Mouse (Mus musculus) myocyte (in vitro differentiated cells): ENCODE measurements around the gene Ttc30a1. TPM values are rescaled to one million over a fixed set of nuclear protein-coding genes. Genes with fewer than 3 reads are reported as not detected.
"Not testable (repeated sequence)": the region's sequence is repeated elsewhere in the genome, so short reads cannot be mapped to it uniquely, and the experiment has no call there.

Source experiments
- H3K27me3 ChIP-seq: one replicate; pipeline ENCODE4 v1.6.1; 2011; ENCODE audit not compliant: control insufficient read depth, insufficient read depth, insufficient read length
- H3K36me3 ChIP-seq: one replicate; pipeline ENCODE4 v1.6.1; 2011; ENCODE audit not compliant: control insufficient read depth, insufficient read depth
- H3K4me2 ChIP-seq: one replicate; pipeline ENCODE4 v1.6.1; 2011; ENCODE audit warnings: low read depth, control low read depth
- H3K4me3 ChIP-seq: one replicate; pipeline ENCODE4 v1.5.1; 2011; ENCODE audit warnings: mild to moderate bottlenecking, control low read depth, moderate library complexity
- H3K79me2 ChIP-seq: one replicate; pipeline ENCODE4 v1.6.1; 2011; ENCODE audit not compliant: control insufficient read depth, insufficient read depth
- H3ac ChIP-seq: one replicate; pipeline ENCODE4 v1.6.1; 2011; ENCODE audit not compliant: control insufficient read depth, insufficient read length
- CEBPB ChIP-seq: IDR thresholded peaks from 2 replicates; pipeline ENCODE4 v1.6.1; 2011; ENCODE audit warnings: mild to moderate bottlenecking, moderate library complexity; ENCODE audit not compliant: poor library complexity, insufficient read depth, severe bottlenecking
- E2F4 ChIP-seq: IDR thresholded peaks from one replicate; pipeline ENCODE4 v1.6.1; 2011; ENCODE audit warnings: mild to moderate bottlenecking, control low read depth, moderate library complexity; ENCODE audit not compliant: insufficient read depth
- MAX ChIP-seq: IDR thresholded peaks from one replicate; pipeline ENCODE4 v1.6.1; 2011; ENCODE audit warnings: low read depth, mild to moderate bottlenecking, control low read depth
- MYOD1 ChIP-seq, 3 experiments: IDR thresholded peaks; one replicate each; pipeline ENCODE4 v1.6.1; 2011; ENCODE audit warnings: control low read depth in 2 of 3, low read depth in 2 of 3, mild to moderate bottlenecking in 2 of 3, moderate library complexity in 1 of 3; ENCODE audit not compliant: insufficient read length in 2 of 3, control insufficient read depth in 1 of 3
- MYOG ChIP-seq, 3 experiments: IDR thresholded peaks; one replicate each; pipeline ENCODE4 v1.6.1; 2011; ENCODE audit warnings: control low read depth in 2 of 3, low read depth in 2 of 3, mild to moderate bottlenecking in 2 of 3; ENCODE audit not compliant: insufficient read length in 2 of 3, control insufficient read depth in 1 of 3, insufficient read depth in 1 of 3
- POLR2A ChIP-seq: IDR thresholded peaks from one replicate; pipeline ENCODE4 v1.6.1; 2011; ENCODE audit warnings: low read depth, mild to moderate bottlenecking, control low read depth, moderate library complexity; ENCODE audit not compliant: insufficient read length
- POLR2AphosphoS2 ChIP-seq: IDR thresholded peaks from one replicate; pipeline ENCODE4 v1.6.1; 2011; ENCODE audit warnings: low read depth, control low read depth; ENCODE audit not compliant: insufficient read length
- REST ChIP-seq: IDR thresholded peaks from one replicate; pipeline ENCODE4 v1.6.1; 2011; ENCODE audit warnings: mild to moderate bottlenecking, control low read depth, moderate library complexity; ENCODE audit not compliant: insufficient read depth, insufficient read length
- SRF ChIP-seq: IDR thresholded peaks from one replicate; pipeline ENCODE4 v1.6.1; 2011; ENCODE audit warnings: low read depth; ENCODE audit not compliant: control insufficient read depth, insufficient read length
- TCF12 ChIP-seq: IDR thresholded peaks from one replicate; pipeline ENCODE4 v1.6.1; 2011; ENCODE audit warnings: mild to moderate bottlenecking, control low read depth; ENCODE audit not compliant: poor library complexity, insufficient read depth, severe bottlenecking
- TCF3 ChIP-seq: IDR thresholded peaks from one replicate; pipeline ENCODE4 v1.6.1; 2011; ENCODE audit warnings: low read depth, control low read depth; ENCODE audit not compliant: insufficient read length
- USF1 ChIP-seq: IDR thresholded peaks from one replicate; pipeline ENCODE4 v1.6.1; 2011; ENCODE audit warnings: low read depth, mild to moderate bottlenecking, control low read depth, moderate library complexity
- polyA plus RNA-seq: library from polyadenylated mRNA; unstranded; fragments of >200 nt; fragmentation: generic; extraction: Trizol; gene quantifications from one replicate; pipeline ENCODE4 v1.2.1, GENCODE M21; 2012; ENCODE audit warnings: missing spikeins

Ttc30a1 gene
- polyA plus RNA-seq, 1 experiment: 1.2 TPM

DNA sequence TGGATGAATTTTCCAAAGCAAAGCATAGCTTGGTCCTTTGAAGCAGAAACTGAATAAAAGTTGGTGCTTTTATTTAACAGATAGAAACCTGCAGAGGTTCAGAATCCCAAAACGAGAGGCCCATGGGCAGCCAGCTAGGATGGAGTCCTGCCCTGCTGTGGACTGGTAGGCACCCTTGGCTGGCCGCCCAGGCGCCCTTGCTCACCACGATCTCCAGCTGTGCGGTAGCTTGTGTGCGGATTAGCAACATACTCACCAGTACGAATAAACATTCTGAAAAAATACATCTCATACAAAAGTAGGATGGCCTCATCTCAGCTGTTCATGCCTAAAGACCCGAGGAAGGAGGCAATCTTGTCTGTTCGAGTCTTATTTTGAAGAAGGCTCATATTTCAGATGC, 6.0 kb upstream of the Ttc30a1 start:
- Histone ChIP-seq H3K36me3 (no peaks in the 10 kb centered on the region), H3K4me2 (peak overlapping the region; percentile 61), H3ac (no peak overlapping the region), H3K4me3 (no peak overlapping the region), H3K79me2 (no peaks in the 10 kb centered on the region), H3K27me3 (peaks cover 7% of the 10 kb centered on the region)
- no peak for TF ChIP-seq TCF3
- peak in 1 of 3 experiments; percentile 21 for TF ChIP-seq MYOG (IDR thresholded peaks at IDR 0.05; ENCODE audit: control insufficient read depth in 1 of 3, insufficient read depth in 1 of 3, insufficient read length in 2 of 3, low read depth in 2 of 3)
- peak; percentile 30 for TF ChIP-seq SRF
- TF ChIP-seq REST: no peak

DNA sequence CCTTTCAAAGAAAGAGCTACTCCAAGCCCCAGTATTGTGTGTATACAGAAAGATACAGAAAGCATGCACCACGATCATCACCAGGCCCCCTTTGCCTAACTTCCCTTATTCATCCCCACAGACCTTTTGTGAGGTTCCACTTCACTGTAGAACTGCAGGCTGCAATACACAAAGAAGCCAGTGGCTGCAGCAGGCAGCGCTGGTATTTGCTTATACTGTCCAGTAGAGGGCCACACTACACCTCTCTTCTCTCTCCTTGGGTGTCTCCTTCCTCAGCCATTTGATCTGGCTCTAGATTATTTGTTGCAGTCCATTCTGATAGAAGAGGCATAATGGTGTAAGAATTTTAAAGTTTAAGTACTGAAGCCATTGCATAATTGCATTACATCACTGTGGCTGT, 3.4 kb upstream of the Ttc30a1 start:
- TF ChIP-seq MYOG (IDR thresholded peaks at IDR 0.05; ENCODE audit: control insufficient read depth in 1 of 3, insufficient read depth in 1 of 3, insufficient read length in 2 of 3, low read depth in 2 of 3) (no peak), USF1 (no peak), POLR2A (no peak), REST (no peak)
- Histone ChIP-seq H3ac (no peak overlapping the region), H3K79me2 (no peaks in the 10 kb centered on the region), H3K4me2 (no peak overlapping the region), H3K4me3 (no peak overlapping the region), H3K36me3 (no peaks in the 10 kb centered on the region), H3K27me3 (no peaks in the 10 kb centered on the region)

DNA sequence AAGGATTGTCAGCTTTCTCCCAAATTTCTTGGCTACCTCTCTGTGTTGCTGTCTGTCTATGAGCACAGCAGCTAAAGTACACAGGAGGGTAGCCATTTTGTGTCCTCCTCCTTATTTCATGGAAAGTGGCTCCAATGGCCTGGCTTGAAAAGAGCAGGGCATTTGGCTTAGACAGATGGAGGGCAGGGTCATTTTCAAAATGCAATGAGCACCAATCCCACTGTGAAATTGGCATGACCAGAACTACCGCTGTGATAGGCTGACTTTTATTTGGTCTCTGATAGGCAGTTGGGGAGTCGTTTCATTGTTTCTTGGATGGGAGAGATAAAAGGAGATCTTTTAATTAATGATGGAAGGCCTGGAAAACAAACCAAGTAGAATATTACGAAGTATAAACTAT, 2.1 kb upstream of the Ttc30a1 start:
- Histone ChIP-seq H3K27me3 (no peaks in the 10 kb centered on the region), H3K4me2 (no peak overlapping the region), H3K36me3 (no peaks in the 10 kb centered on the region), H3K79me2 (no peaks in the 10 kb centered on the region), H3ac (no peak overlapping the region), H3K4me3 (no peak overlapping the region)
- TF ChIP-seq POLR2AphosphoS2: no peak
- TF ChIP-seq MAX: no peak
- no peak for TF ChIP-seq TCF12
- TF ChIP-seq MYOD1 (IDR thresholded peaks at IDR 0.05; ENCODE audit: control insufficient read depth in 1 of 3, insufficient read length in 2 of 3, low read depth in 2 of 3): no peak
- TF ChIP-seq MYOG (IDR thresholded peaks at IDR 0.05; ENCODE audit: control insufficient read depth in 1 of 3, insufficient read depth in 1 of 3, insufficient read length in 2 of 3, low read depth in 2 of 3): no peak
- no peak for TF ChIP-seq TCF3
- no peak for TF ChIP-seq CEBPB
- TF ChIP-seq POLR2A: no peak
- no peak for TF ChIP-seq REST
- no peak for TF ChIP-seq E2F4
- TF ChIP-seq SRF: no peak
- no peak for TF ChIP-seq USF1

DNA sequence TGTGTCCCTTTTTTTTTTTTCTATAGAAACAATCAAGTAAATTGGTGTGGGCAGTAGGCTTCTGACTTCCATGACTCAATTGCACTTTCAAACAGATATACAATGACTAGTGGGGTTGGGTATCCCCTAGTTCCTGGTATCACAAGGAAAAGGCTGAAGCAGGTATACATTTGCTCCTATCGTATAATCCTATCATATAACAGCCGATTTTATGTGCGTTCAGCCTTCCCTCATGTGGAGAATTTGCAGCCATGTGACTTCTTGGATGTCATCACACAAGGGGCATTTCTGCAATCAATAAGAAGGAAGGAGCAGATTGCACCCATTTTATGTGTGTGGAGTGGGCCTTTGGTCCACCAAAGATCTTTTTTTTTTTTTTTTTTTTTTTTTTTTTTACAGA, 1.3 kb upstream of the Ttc30a1 start:
- TF ChIP-seq TCF12: no peak
- TF ChIP-seq REST: no peak
- H3K79me2 ChIP-seq: no peaks in the 10 kb centered on the region
- no peaks in the 10 kb centered on the region for H3K27me3 ChIP-seq
- no peaks in the 10 kb centered on the region for H3K36me3 ChIP-seq
- no peak overlapping the region for H3K4me2 ChIP-seq
- no peak overlapping the region for H3K4me3 ChIP-seq
- H3ac ChIP-seq: no peak overlapping the region

DNA sequence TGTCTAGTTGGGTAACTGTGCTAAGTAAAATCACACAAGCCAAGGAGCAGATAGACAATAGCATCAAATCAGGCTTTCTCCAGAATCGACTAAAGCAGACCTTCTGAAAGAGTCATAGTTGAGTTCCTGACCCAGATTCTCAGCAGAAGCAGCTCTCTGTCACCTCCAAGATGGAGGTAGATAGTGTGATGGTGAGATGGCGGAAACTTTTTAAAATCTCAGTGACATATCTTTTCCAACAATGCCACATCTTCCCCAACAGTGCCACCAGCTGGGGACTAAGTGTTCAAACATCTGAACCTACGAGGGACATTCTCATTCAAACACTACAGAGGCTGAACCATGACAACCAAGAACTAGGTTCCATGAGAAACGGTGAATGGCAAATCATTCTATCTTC, 859 bp upstream of the Ttc30a1 start:
- Histone ChIP-seq H3ac (no peak overlapping the region), H3K4me3 (no peak overlapping the region), H3K79me2 (no peaks in the 10 kb centered on the region), H3K27me3 (no peaks in the 10 kb centered on the region), H3K4me2 (no peak overlapping the region), H3K36me3 (no peaks in the 10 kb centered on the region)
- TF ChIP-seq SRF: no peak
- no peak for TF ChIP-seq MYOG (IDR thresholded peaks at IDR 0.05; ENCODE audit: control insufficient read depth in 1 of 3, insufficient read depth in 1 of 3, insufficient read length in 2 of 3, low read depth in 2 of 3)
- TF ChIP-seq POLR2A: no peak
- TF ChIP-seq TCF3: no peak
- TF ChIP-seq MYOD1 (IDR thresholded peaks at IDR 0.05; ENCODE audit: control insufficient read depth in 1 of 3, insufficient read length in 2 of 3, low read depth in 2 of 3): no peak
- no peak for TF ChIP-seq REST
- no peak for TF ChIP-seq TCF12
- TF ChIP-seq USF1: no peak
- no peak for TF ChIP-seq POLR2AphosphoS2
- TF ChIP-seq E2F4: no peak
- TF ChIP-seq CEBPB: no peak
- no peak for TF ChIP-seq MAX

DNA sequence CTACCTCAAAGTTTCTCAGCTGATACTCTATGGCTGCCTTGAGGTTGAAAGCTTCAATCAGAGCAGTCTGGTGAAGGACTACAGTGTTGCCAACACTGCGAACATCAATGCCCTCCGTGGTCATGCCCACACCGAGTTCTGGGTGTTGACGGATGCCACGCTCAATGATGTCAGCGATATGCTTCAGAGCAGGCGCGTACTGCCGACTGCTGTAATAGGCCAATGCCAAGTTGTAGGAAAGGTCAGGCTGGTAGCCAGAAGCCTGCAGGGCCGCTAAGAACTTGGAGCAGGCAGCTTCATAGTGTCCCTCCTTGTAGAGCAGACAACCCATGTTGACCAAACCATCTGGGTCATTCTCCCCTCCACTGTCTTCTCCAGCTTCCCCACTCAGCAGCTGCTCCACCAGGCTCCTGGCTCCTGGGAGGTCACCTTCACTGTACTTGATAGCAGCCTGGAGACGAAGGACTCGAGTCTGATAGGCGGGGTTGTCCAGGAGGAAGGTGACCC, 781 bp downstream of the Ttc30a1 start:
- H3K36me3 ChIP-seq, H3ac ChIP-seq, H3K27me3 ChIP-seq, H3K79me2 ChIP-seq, H3K4me2 ChIP-seq: not testable (repeated sequence)
- H3K4me3 ChIP-seq: peak overlapping the region; percentile 21

DNA sequence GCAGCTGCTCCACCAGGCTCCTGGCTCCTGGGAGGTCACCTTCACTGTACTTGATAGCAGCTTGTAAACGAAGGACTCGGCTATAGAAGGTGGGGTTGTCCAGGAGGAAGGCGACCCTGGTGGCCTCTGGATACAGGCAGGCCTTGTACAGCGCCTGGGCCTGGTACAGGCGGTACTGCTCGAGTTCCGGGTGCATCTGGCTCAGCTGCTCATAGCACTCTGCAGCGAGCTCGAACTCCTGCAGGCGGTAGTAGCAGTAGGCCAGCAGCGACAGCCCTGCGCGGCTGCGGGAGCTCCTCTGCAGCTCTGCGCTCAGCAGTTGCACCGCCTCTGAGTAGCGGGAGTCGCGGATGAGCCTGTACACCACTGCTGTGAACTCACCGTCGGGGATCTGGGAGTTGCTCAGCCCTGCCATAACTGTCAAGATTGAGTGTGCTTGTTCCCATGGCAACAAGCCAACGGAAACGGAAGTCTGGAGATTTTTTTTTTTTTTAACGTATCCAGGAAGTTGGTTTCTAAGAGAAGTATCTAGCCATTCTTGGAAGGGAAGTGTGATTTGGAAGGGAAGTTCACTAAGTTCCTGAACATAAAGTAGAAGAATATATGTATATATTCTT, 3.9 kb downstream of the Ttc30a1 start, which contains the start of gene Ttc30a2:
Gene Ttc30a2 (minus strand): TSS at position 419 of the 617 bp plus-strand sequence.
- H3K79me2 ChIP-seq, H3K4me3 ChIP-seq, H3K27me3 ChIP-seq, H3K4me2 ChIP-seq, H3ac ChIP-seq, H3K36me3 ChIP-seq: not testable (repeated sequence)

DNA sequence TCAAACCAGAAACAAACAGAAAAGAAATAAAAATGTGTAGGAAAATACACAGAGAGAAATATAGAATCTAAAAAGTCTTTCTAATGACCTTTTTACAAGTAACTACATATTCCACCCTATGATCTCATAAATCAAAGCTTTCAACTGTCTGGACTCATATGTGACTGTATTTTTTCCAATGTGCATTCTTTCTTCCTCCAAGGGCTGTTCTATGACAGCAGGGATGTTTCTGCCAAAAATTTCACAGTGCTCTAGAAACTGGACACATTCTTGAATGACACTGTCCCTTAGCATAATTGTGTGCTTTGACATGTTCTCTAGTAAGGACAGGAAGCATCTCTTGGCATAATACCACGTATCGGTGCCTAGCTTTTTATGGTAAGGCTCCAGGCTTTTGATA, 5.7 kb downstream of the Ttc30a1 start:
- H3K79me2 ChIP-seq, H3K4me3 ChIP-seq, H3ac ChIP-seq, H3K36me3 ChIP-seq, H3K27me3 ChIP-seq, H3K4me2 ChIP-seq: not testable (repeated sequence)
